Comparison of ENCODE assay signal across 14 mouse cellular contexts in genomic region chr7:126181487-126181886, GRCm38 (mm10). TPM values are rescaled to one million over a fixed set of nuclear protein-coding genes. Genes with fewer than 3 reads are reported as not detected.
DNase-seq lines count a peak whose midpoint lies in the region; ATAC-seq and TF ChIP-seq lines count a peak whose summit lies in the region.
"Had no signal": no experiment of that assay in that cellular context is flagged by ENCODE, and none has a peak within 500 bp of the region (broad histone marks: within the 10 kb centered on the region; RNA-seq: fewer than 3 reads in every experiment).

No protein-coding gene starts in this region.

- H3K36me3 ChIP-seq in forebrain, embryonic 10.5 days (replicated peaks) = 0 out of 2 replicates have a peak, but pooled peaks cover 4% of the 10 kb centered on the region
- H3K36me3 ChIP-seq in forebrain, embryonic 14.5 days (ENCODE audit: control insufficient read depth, insufficient read depth, low read length) = no peaks in the 10 kb centered on the region
- peaks cover 12% of the 10 kb centered on the region for H3K36me3 ChIP-seq in megakaryocyte, embryonic 14.5 days (replicated peaks; ENCODE audit: low read length)
- H3K36me3 ChIP-seq in liver, embryonic 15.5 days (replicated peaks) = no peaks in the 10 kb centered on the region
- H3K36me3 ChIP-seq: limb, embryonic 13.5 days; stomach, embryonic 15.5 days had no signal

- no peaks in the 10 kb centered on the region for H3K27me3 ChIP-seq in forebrain, embryonic 10.5 days (ENCODE audit: poor library complexity, severe bottlenecking)
- no peaks in the 10 kb centered on the region for H3K27me3 ChIP-seq in forebrain, embryonic 14.5 days (replicated peaks; ENCODE audit: control insufficient read depth, insufficient read depth, low read length)
- H3K27me3 ChIP-seq in megakaryocyte, embryonic 14.5 days (replicated peaks) = no peaks in the 10 kb centered on the region
- no peaks in the 10 kb centered on the region for H3K27me3 ChIP-seq in liver, embryonic 15.5 days
- H3K27me3 ChIP-seq: limb, embryonic 13.5 days; stomach, embryonic 15.5 days had no signal

- intact Hi-C loops in left cerebral cortex, postnatal 25 days (cut with DNase I) = no loop called here

- no peak for TF ChIP-seq POLR2A in bone marrow, adult 2 months (IDR thresholded peaks at IDR 0.05; ENCODE audit: borderline replicate concordance, control insufficient read depth, low read depth, low read length)

- no peak for ATAC-seq in forebrain, embryonic 14.5 days
- ATAC-seq in megakaryocyte, adult 5-6 weeks (ENCODE audit: poor library complexity, severe bottlenecking) = no peak; the same call in 1 of the 2 replicates
- no peak for ATAC-seq in liver, embryonic 15.5 days (ENCODE audit: insufficient read depth)

- H3K9me3 ChIP-seq in forebrain, embryonic 10.5 days = no peaks in the 10 kb centered on the region
- H3K9me3 ChIP-seq in forebrain, embryonic 14.5 days (replicated peaks; ENCODE audit: control insufficient read depth, low read length) = no peaks in the 10 kb centered on the region
- H3K9me3 ChIP-seq in megakaryocyte, embryonic 14.5 days = no peaks in the 10 kb centered on the region
- H3K9me3 ChIP-seq in liver, embryonic 15.5 days (replicated peaks) = no peaks in the 10 kb centered on the region
- H3K9me3 ChIP-seq: limb, embryonic 13.5 days; stomach, embryonic 15.5 days had no signal

- peak overlapping the region; percentile 54; the same call in 1 of the 2 replicates for H3K27ac ChIP-seq in forebrain, embryonic 10.5 days
- H3K27ac ChIP-seq in forebrain, embryonic 14.5 days (ENCODE audit: low read depth, low read length) = no peak overlapping the region
- peak overlapping the region; percentile 16; the same call in 1 of the 2 replicates for H3K27ac ChIP-seq in bone marrow, adult 2 months (ENCODE audit: control insufficient read depth, insufficient read depth, low read depth, low read length, poor library complexity)
- H3K27ac ChIP-seq in liver, embryonic 15.5 days (replicated peaks) = peak overlapping the region; percentile 42; the same call in 1 of the 2 replicates
- H3K27ac ChIP-seq: limb, embryonic 13.5 days; stomach, embryonic 15.5 days had no signal

- no peak overlapping the region for H3K4me2 ChIP-seq in forebrain, embryonic 14.5 days (ENCODE audit: low read length)
- H3K4me2 ChIP-seq in liver, embryonic 15.5 days = no peak overlapping the region
- H3K4me2 ChIP-seq: limb, embryonic 13.5 days; stomach, embryonic 15.5 days had no signal

- no peak for TF ChIP-seq CTCF in bone marrow, adult 2 months (IDR thresholded peaks at IDR 0.05; ENCODE audit: control insufficient read depth, insufficient read depth, low read length)

- peaks cover 52% of the 10 kb centered on the region for H3K4me1 ChIP-seq in forebrain, embryonic 10.5 days
- H3K4me1 ChIP-seq in forebrain, embryonic 14.5 days (ENCODE audit: control insufficient read depth, insufficient read depth, low read length) = peaks cover 3% of the 10 kb centered on the region; the same call in 1 of the 2 replicates
- H3K4me1 ChIP-seq in megakaryocyte, embryonic 14.5 days = peaks cover 78% of the 10 kb centered on the region
- peaks cover 5% of the 10 kb centered on the region for H3K4me1 ChIP-seq in bone marrow, adult 2 months (ENCODE audit: control insufficient read depth, insufficient read depth, low read length)
- peaks cover 72% of the 10 kb centered on the region for H3K4me1 ChIP-seq in liver, embryonic 15.5 days (replicated peaks)

- H3K4me3 ChIP-seq in forebrain, embryonic 10.5 days = no peak overlapping the region
- H3K4me3 ChIP-seq in forebrain, embryonic 14.5 days (ENCODE audit: low read depth, low read length) = no peak overlapping the region
- peak overlapping the region; percentile 44 for H3K4me3 ChIP-seq in megakaryocyte, embryonic 14.5 days (replicated peaks)
- H3K4me3 ChIP-seq in bone marrow, adult 2 months (replicated peaks; ENCODE audit: control insufficient read depth, low read depth, low read length) = no peak overlapping the region
- no peak overlapping the region for H3K4me3 ChIP-seq in liver, embryonic 15.5 days (replicated peaks)
- H3K4me3 ChIP-seq: limb, embryonic 13.5 days; stomach, embryonic 15.5 days had no signal

- no peak for DNase-seq in forebrain, embryonic 10.5 days (ENCODE audit: extremely low spot score, low spot score)
- no peak for DNase-seq in forebrain, embryonic 14.5 days (ENCODE audit: low spot score)
- DNase-seq in left cerebral cortex, postnatal 25 days (ENCODE audit: low spot score in 2 of 2) = no peak
- no peak for DNase-seq in kidney, postnatal 36 days
- DNase-seq: cerebellum, adult 9-10 months; kidney, adult 18-20 months; layer of hippocampus, adult 9-11 months; retina, postnatal 1 day had no signal

- no peak overlapping the region for H3K9ac ChIP-seq in forebrain, embryonic 14.5 days (ENCODE audit: low read length)
- H3K9ac ChIP-seq in liver, embryonic 15.5 days = no peak overlapping the region
- H3K9ac ChIP-seq: limb, embryonic 13.5 days; stomach, embryonic 15.5 days had no signal

RNA-seq across cellular contexts. Expression of gene Xpo6, which starts 18.8 kb away (rescaled TPM):
- 65.5 and 70.1 TPM in 2 replicates for polyA plus RNA-seq in forebrain, embryonic 10.5 days (2016; fragmentation: Nextera tagmentation; extraction: Ambion mirVana)
- 46.1 and 48.6 TPM in 2 replicates for polyA plus RNA-seq in forebrain, embryonic 14.5 days (2014; fragmentation: Nextera tagmentation; extraction: Ambion mirVana)
- polyA plus RNA-seq in megakaryocyte, embryonic 14.5 days (2012; ENCODE audit: insufficient read depth, low replicate concordance) = 83.9 and 172 TPM in 2 replicates
- 128 and 140 TPM in 2 replicates for total RNA-seq in megakaryocyte, adult 5-6 weeks (2015)
- total RNA-seq in megakaryocyte, adult 5-6 weeks (2017) = 58.6 and 65.2 TPM in 2 replicates
- 55.6 and 96.0 TPM in 2 replicates for polyA plus RNA-seq in bone marrow, adult 2 months (2011; ENCODE audit: insufficient read depth, insufficient read length, low replicate concordance, missing spikeins)
- polyA plus RNA-seq in liver, embryonic 15.5 days (2015; fragmentation: Nextera tagmentation; extraction: Ambion mirVana) = 16.3 and 20.8 TPM in 2 replicates
- total RNA-seq in left cerebral cortex, postnatal 25 days (2021) = 10 to 100 TPM; 93.6 to 95.1 TPM
